Mouse (Mus musculus): ENCODE results near the gene Vmn1r11. TPM values are rescaled to one million over a fixed set of nuclear protein-coding genes. Genes with fewer than 3 reads are reported as not detected.

The Vmn1r11 gene
- total RNA-seq (2021): not detected
- polyA plus RNA-seq (2012; rRNA removed): not detected in 2 replicates
- long read RNA-seq: 0 reads

DNA sequence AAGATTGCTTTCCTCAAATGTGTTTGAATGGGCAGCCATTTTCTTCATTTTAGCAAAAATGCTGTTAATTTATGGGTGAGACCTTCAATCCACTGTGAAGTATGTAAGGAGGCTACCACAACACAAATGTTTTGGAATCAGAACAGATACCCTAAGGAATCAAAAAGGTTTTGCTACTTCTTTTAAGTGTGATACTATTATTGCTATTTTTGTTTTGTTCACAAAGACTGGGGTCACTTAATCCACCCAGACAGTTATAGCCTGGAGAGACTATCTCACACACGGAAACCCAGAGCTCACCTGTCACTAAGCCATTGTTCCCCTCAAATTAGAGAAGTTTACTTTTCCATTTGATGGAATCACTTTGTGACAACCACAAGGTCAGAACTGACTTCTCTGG, at the start of gene Vmn1r11:
Vmn1r11 (plus strand) TSS at position 301 of the 400 bp plus-strand sequence.
- DNase-seq: no peak

DNA sequence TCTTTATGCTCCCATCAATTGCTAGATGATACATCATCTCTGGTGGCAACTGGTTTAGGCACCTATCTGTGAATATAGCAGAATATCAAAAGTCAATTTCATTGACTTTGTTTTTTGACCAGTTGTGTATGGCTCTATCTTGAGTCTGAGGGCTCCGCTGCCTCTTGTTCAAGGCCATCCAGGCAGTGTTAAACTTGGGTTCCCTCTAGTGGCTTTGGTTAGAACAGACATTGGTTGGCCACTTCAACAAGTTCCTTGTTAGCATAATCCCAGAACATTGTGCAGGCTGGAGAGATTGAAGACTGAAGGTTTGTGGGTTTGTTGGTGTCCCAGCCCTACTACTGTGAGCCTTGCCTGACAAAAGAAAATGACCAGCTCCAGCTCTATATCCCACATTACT, 26.9 kb upstream of the Vmn1r11 start:
- peak; percentile 2 for DNase-seq

DNA sequence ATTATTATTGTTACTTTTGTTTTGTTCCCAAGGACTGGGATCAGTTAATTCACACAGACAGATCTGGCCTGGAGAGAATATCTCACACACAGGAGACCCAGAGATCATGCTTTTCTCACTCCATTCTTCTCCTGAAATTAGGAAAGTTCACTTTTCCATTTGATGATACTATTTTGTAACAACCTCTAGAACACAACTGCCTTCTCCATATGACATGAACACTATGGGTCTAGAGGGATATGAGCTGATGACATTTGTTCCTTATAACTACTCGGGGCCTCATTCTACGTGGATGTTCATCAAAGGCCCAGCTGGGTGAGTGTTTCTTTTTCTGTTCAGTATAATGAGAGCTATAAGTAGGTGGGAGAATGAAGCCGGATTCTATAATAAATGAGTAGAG, 24.1 kb upstream of the Vmn1r11 start, which contains the start of gene Vmn1r10:
Vmn1r10 (plus strand) TSS at position 301 of the 400 bp plus-strand sequence.
- DNase-seq: no peak

DNA sequence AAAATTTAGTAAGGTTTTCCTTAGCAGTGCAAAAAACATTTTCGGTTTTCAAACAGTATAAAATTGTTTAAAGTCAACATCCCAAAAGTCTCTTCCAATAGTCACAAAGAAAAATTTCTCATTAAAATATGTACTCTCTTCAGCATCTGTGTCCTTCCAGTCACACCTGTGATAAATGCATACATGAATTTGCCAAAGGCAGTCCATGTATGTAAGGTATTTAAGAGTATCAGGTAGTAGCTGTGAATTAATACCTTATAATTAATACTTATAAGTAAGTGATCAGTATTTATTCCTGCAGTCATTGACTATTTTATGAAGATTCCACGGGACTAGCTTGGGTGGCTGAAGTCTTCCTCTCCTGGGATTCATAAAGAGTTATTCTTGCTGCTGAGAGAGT, 23.4 kb downstream of the Vmn1r11 start, which contains the start of gene Vmn1r12:
Vmn1r12 (plus strand) TSS at position 301 of the 400 bp plus-strand sequence.
- no peak for DNase-seq

Other genes with a start within 250 kb of the Vmn1r11 start
- gene Nt5c3, start 209.5 kb upstream of the Vmn1r11 start, total RNA-seq (2021): 10 to 100 TPM; 17.8 to 25.3 TPM
- gene Nt5c3, start 209.5 kb upstream of the Vmn1r11 start, polyA plus RNA-seq (2012; rRNA removed): 5.6 and 15.5 TPM in 2 replicates
- under 1 TPM; 0.31 to 0.40 TPM for gene Vmn1r4, start 209.4 kb upstream of the Vmn1r11 start, total RNA-seq (2021)
- gene Vmn1r4, start 209.4 kb upstream of the Vmn1r11 start, polyA plus RNA-seq (2012; rRNA removed): 0.04 and 0.07 TPM in 2 replicates
- gene Vmn1r5, start 163.2 kb upstream of the Vmn1r11 start, total RNA-seq (2021): not detected
- not detected in 2 replicates for gene Vmn1r5, start 163.2 kb upstream of the Vmn1r11 start, polyA plus RNA-seq (2012; rRNA removed)
- gene Vmn1r6, start 136.2 kb upstream of the Vmn1r11 start, total RNA-seq (2021): not detected
- not detected in 2 replicates for gene Vmn1r6, start 136.2 kb upstream of the Vmn1r11 start, polyA plus RNA-seq (2012; rRNA removed)
- gene Vmn1r7, start 108.1 kb upstream of the Vmn1r11 start, total RNA-seq (2021): not detected
- gene Vmn1r7, start 108.1 kb upstream of the Vmn1r11 start, polyA plus RNA-seq (2012; rRNA removed): not detected in 2 replicates
- gene Vmn1r8, start 101.2 kb upstream of the Vmn1r11 start, total RNA-seq (2021): not detected
- gene Vmn1r8, start 101.2 kb upstream of the Vmn1r11 start, polyA plus RNA-seq (2012; rRNA removed): not detected in 2 replicates
- not detected for gene Vmn1r9, start 66.7 kb upstream of the Vmn1r11 start, total RNA-seq (2021)
- gene Vmn1r9, start 66.7 kb upstream of the Vmn1r11 start, polyA plus RNA-seq (2012; rRNA removed): not detected in 2 replicates
- not detected for gene Vmn1r10, start 24.0 kb upstream of the Vmn1r11 start, total RNA-seq (2021)
- gene Vmn1r10, start 24.0 kb upstream of the Vmn1r11 start, polyA plus RNA-seq (2012; rRNA removed): not detected in 2 replicates
- not detected for gene Vmn1r12, start 23.5 kb downstream of the Vmn1r11 start, total RNA-seq (2021)
- not detected in 2 replicates for gene Vmn1r12, start 23.5 kb downstream of the Vmn1r11 start, polyA plus RNA-seq (2012; rRNA removed)
- gene Vmn1r13, start 69.8 kb downstream of the Vmn1r11 start, total RNA-seq (2021): not detected
- not detected in 2 replicates for gene Vmn1r13, start 69.8 kb downstream of the Vmn1r11 start, polyA plus RNA-seq (2012; rRNA removed)
- not detected for gene Vmn1r14, start 98.2 kb downstream of the Vmn1r11 start, total RNA-seq (2021)
- not detected in 2 replicates for gene Vmn1r14, start 98.2 kb downstream of the Vmn1r11 start, polyA plus RNA-seq (2012; rRNA removed)
- not detected for gene Vmn1r15, start 124.5 kb downstream of the Vmn1r11 start, total RNA-seq (2021)
- not detected in 2 replicates for gene Vmn1r15, start 124.5 kb downstream of the Vmn1r11 start, polyA plus RNA-seq (2012; rRNA removed)
- gene Vmn1r16, start 196.0 kb downstream of the Vmn1r11 start, total RNA-seq (2021): not detected
- gene Vmn1r16, start 196.0 kb downstream of the Vmn1r11 start, polyA plus RNA-seq (2012; rRNA removed): not detected in 2 replicates
- gene Vmn1r17, start 230.3 kb downstream of the Vmn1r11 start, total RNA-seq (2021): not detected
- gene Vmn1r17, start 230.3 kb downstream of the Vmn1r11 start, polyA plus RNA-seq (2012; rRNA removed): not detected in 2 replicates